Mouse (Mus musculus): ENCODE data around the gene Tmem144.

GRCm38 (mm10) chr3:79823176-79823575, 29.4 kb downstream of the Tmem144 start:
- TF ChIP-seq CTCF (IDR thresholded peaks at IDR 0.05; ENCODE audit: low read depth) (no peak), EP300 (optimal IDR thresholded peaks at IDR 0.05) (no peak)

Measured in stomach, postnatal 0 days (tissue).